Mouse (Mus musculus): Measurements from ENCODE around the gene Tmem163.

- TF ChIP-seq CTCF (conservative IDR thresholded peaks at IDR 0.05; ENCODE audit: low read length) = no peak
- TF ChIP-seq POU5F1 (IDR thresholded peaks at IDR 0.05; ENCODE audit: borderline replicate concordance, low read length) = no peak
These were observed 148.3 kb downstream of the Tmem163 start for GRCm38 (mm10) chr1:127530849-127531580.
